Mouse (Mus musculus) G1E (cell line): Measurements from ENCODE around the gene Prim1. TPM values are rescaled to one million over a fixed set of nuclear protein-coding genes. Genes with fewer than 3 reads are reported as not detected.

ENCODE experiments used
- ATAC-seq: 2 replicates; pipeline ENCODE4 v1.8.0; 2016; ENCODE audit warnings: mild to moderate bottlenecking; ENCODE audit not compliant: insufficient number of reproducible peaks, poor library complexity, low FRiP score, severe bottlenecking; ENCODE audit errors: extremely low read depth
- DNase-seq: peaks from one replicate; pipeline ENCODE4 v3.0.0; 2012; ENCODE audit warnings: low spot score
- H3K27me3 ChIP-seq: 2 replicates; pipeline ENCODE4 v1.6.1; 2012; ENCODE audit warnings: mild to moderate bottlenecking, low read length, inconsistent platforms; ENCODE audit not compliant: insufficient read depth
- H3K36me3 ChIP-seq: replicated peaks from 2 replicates; pipeline ENCODE3; 2012; ENCODE audit warnings: mild to moderate bottlenecking, inconsistent platforms
- H3K4me1 ChIP-seq: 2 replicates; pipeline ENCODE4 v1.6.1; 2012; ENCODE audit warnings: low read depth, low read length, inconsistent platforms, mixed read lengths; ENCODE audit not compliant: insufficient read depth
- H3K4me3 ChIP-seq: 2 replicates; pipeline ENCODE4 v1.5.1; 2012; ENCODE audit warnings: low read depth, mild to moderate bottlenecking, inconsistent platforms, low read length, moderate library complexity, mixed read lengths
- H3K9me3 ChIP-seq: replicated peaks from 2 replicates; pipeline ENCODE4 v1.6.1; 2012; ENCODE audit warnings: inconsistent platforms
- CTCF ChIP-seq: IDR thresholded peaks from 2 replicates; pipeline ENCODE4 v1.5.1; 2012; ENCODE audit warnings: low read depth, low read length, inconsistent platforms, mixed read lengths
- GATA1 ChIP-seq: IDR thresholded peaks from 2 replicates; pipeline ENCODE4 v1.6.1; 2012; ENCODE audit warnings: borderline replicate concordance, low read length, inconsistent platforms, mixed read lengths
- GATA2 ChIP-seq: IDR thresholded peaks from 2 replicates; pipeline ENCODE4 v1.6.1; 2012; ENCODE audit warnings: low read depth, low read length, inconsistent platforms, borderline replicate concordance
- POLR2AphosphoS5 ChIP-seq: IDR thresholded peaks from 2 replicates; pipeline ENCODE4 v1.6.1; 2012; ENCODE audit warnings: low read depth, low read length, inconsistent platforms; ENCODE audit not compliant: insufficient replicate concordance
- TAL1 ChIP-seq: conservative IDR thresholded peaks from 2 replicates; pipeline ENCODE4 v1.6.1; 2012; ENCODE audit warnings: low read depth, low read length, inconsistent platforms, mixed read lengths
- polyA plus RNA-seq: library from polyadenylated mRNA; stranded (reverse); fragments of >175 nt; gene quantifications from 2 replicates; pipeline ENCODE4 v1.2.3, GENCODE M21; 2012
- total RNA-seq, 2 experiments: library from RNA; stranded (forward) in 1 of 2; stranded (reverse) in 1 of 2; fragments of 200-1000 nt in 1 of 2; fragments of >200 nt in 1 of 2; fragmentation: Nextera tagmentation in 1 of 2; gene quantifications; 2 replicates each; pipeline ENCODE4 v1.2.3; 2014 to 2017

The Prim1 gene
- total and polyA plus RNA-seq, 3 experiments: 5.8 to 134 (median 83.3) TPM

GRCm38 (mm10) chr10:128005479-128005878 is 9.5 kb upstream of the Prim1 start:
- TF ChIP-seq GATA2: no peak
- TF ChIP-seq POLR2AphosphoS5: no peak
- TF ChIP-seq CTCF: no peak
- no peak for TF ChIP-seq GATA1
- TF ChIP-seq TAL1: no peak
- no peaks in the 10 kb centered on the region for H3K36me3 ChIP-seq
- DNase-seq (no peak), ATAC-seq (no peak)
- H3K4me3 ChIP-seq: no peak overlapping the region
- peaks cover 21% of the 10 kb centered on the region for H3K27me3 ChIP-seq
- H3K4me1 ChIP-seq: 0 out of 2 replicates have a peak, but pooled peaks cover 2% of the 10 kb centered on the region
- H3K9me3 ChIP-seq: no peaks in the 10 kb centered on the region

GRCm38 (mm10) chr10:128007446-128007845 is 7.5 kb upstream of the Prim1 start, which contains the start of gene Hsd17b6:
Gene Hsd17b6, minus strand, starts transcription at chr10:128007611.
- DNase-seq (no peak), ATAC-seq (no peak)
- Histone ChIP-seq H3K4me3 (no peak within 1 kb of the TSS), H3K9me3 (no peaks in the 10 kb centered on the region), H3K4me1 (0 out of 2 replicates have a peak, but pooled peaks cover 2% of the 10 kb centered on the region), H3K27me3 (peaks cover 21% of the 10 kb centered on the region), H3K36me3 (no peaks in the 10 kb centered on the region)
- no peak for TF ChIP-seq GATA1
- no peak for TF ChIP-seq TAL1
- TF ChIP-seq POLR2AphosphoS5: no peak
- TF ChIP-seq GATA2: no peak
- TF ChIP-seq CTCF: no peak

DNA sequence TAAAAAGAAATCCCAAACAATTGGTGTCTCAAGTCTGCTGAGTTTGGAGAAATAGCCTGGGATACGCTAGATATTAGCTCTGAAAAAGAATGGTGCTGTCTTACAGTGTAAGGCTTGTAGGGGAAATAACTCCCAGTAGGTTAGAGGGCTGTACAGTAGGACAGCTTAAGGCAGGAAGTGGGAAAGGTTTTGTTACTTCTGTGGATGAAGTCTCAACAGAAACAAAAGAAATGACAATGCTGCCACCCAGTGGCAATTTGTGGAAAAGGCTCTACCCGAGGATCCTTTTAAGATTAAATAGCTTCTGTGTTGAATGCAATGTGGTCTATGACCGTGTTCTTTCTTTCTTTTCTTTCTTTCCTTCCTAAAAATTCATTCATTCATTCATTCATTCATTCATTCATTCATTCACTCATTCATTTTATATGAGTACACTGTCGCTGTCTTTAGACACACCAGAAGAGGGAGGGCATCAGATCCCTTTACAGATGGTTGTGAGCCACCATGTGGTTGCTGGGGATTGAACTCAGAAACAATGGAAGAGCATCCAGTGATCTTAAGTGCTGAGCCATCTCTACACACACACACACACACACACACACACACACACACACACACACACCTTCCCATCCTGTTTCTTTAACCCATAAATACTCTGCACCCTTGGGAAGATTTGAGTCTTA is 6.6 kb upstream of the Prim1 start:
- H3K4me3 ChIP-seq: no peak overlapping the region
- peaks cover 17% of the 10 kb centered on the region for H3K27me3 ChIP-seq
- DNase-seq (peak; percentile 30), ATAC-seq (no peak)
- H3K9me3 ChIP-seq: no peaks in the 10 kb centered on the region
- TF ChIP-seq GATA2: no peak
- TF ChIP-seq CTCF: peak; percentile 66
- H3K4me1 ChIP-seq: 0 out of 2 replicates have a peak, but pooled peaks cover 2% of the 10 kb centered on the region
- no peaks in the 10 kb centered on the region for H3K36me3 ChIP-seq

- TF ChIP-seq POLR2AphosphoS5 (no peak), CTCF (no peak), GATA2 (no peak), TAL1 (no peak), GATA1 (no peak)
- Histone ChIP-seq H3K9me3 (no peaks in the 10 kb centered on the region), H3K27me3 (peaks cover 17% of the 10 kb centered on the region), H3K36me3 (no peaks in the 10 kb centered on the region), H3K4me3 (no peak overlapping the region), H3K4me1 (0 out of 2 replicates have a peak, but pooled peaks cover 2% of the 10 kb centered on the region)
- ATAC-seq (no peak), DNase-seq (no peak)
Observed at GRCm38 (mm10) chr10:128009735-128010134, 5.2 kb upstream of the Prim1 start.

GRCm38 (mm10) chr10:128022196-128022595 is 7.2 kb downstream of the Prim1 start:
- Histone ChIP-seq H3K36me3 (peaks cover 86% of the 10 kb centered on the region), H3K4me3 (no peak overlapping the region), H3K4me1 (peaks cover 5% of the 10 kb centered on the region), H3K9me3 (no peaks in the 10 kb centered on the region), H3K27me3 (no peaks in the 10 kb centered on the region)
- DNase-seq (no peak), ATAC-seq (no peak)
- TF ChIP-seq TAL1: no peak
- no peak for TF ChIP-seq CTCF
- no peak for TF ChIP-seq POLR2AphosphoS5
- TF ChIP-seq GATA2: no peak
- TF ChIP-seq GATA1: no peak

- H3K9me3 ChIP-seq: no peaks in the 10 kb centered on the region
- ATAC-seq (no peak), DNase-seq (no peak)
- no peak overlapping the region for H3K4me3 ChIP-seq
- H3K27me3 ChIP-seq: no peaks in the 10 kb centered on the region
- no peaks in the 10 kb centered on the region for H3K4me1 ChIP-seq
- no peak for TF ChIP-seq CTCF
- no peak for TF ChIP-seq TAL1
- TF ChIP-seq GATA1: no peak
- TF ChIP-seq GATA2: no peak
- no peak for TF ChIP-seq POLR2AphosphoS5
- peaks cover 89% of the 10 kb centered on the region for H3K36me3 ChIP-seq
Observed at GRCm38 (mm10) chr10:128023496-128023895, 8.5 kb downstream of the Prim1 start.
